Mouse (Mus musculus) heart, embryonic 11.5 days (tissue): ENCODE measurements around the gene Zfp683. TPM values are rescaled to one million over a fixed set of nuclear protein-coding genes. Genes with fewer than 3 reads are reported as not detected.

ENCODE experiments used
- ATAC-seq: fragments of 200-750 bp; cut with Nextera tagmentation; replicated peaks from 2 replicates; pipeline ENCODE4 v1.8.0; 2017; ENCODE audit warnings: moderate library complexity; ENCODE audit not compliant: insufficient number of reproducible peaks, low FRiP score, low TSS enrichment
- H3K27ac ChIP-seq: fragments of 300-500 bp; sonication (generic); 2 replicates; pipeline ENCODE4 v1.5.1; 2014; ENCODE audit warnings: mild to moderate bottlenecking, low read depth, low read length
- H3K27me3 ChIP-seq: fragments of 300-500 bp; sonication (generic); 2 replicates; pipeline ENCODE4 v1.6.1; 2014; ENCODE audit warnings: mild to moderate bottlenecking, low read length, mixed read lengths; ENCODE audit not compliant: control insufficient read depth, insufficient read depth
- H3K36me3 ChIP-seq: fragments of 300-500 bp; sonication (generic); 2 replicates; pipeline ENCODE4 v1.6.1; 2014; ENCODE audit warnings: mild to moderate bottlenecking, low read length, moderate library complexity, mixed read lengths; ENCODE audit not compliant: control insufficient read depth, insufficient read depth
- H3K4me1 ChIP-seq: fragments of 300-500 bp; sonication (generic); 2 replicates; pipeline ENCODE4 v1.6.1; 2014; ENCODE audit warnings: low read length; ENCODE audit not compliant: control insufficient read depth, insufficient read depth
- H3K4me2 ChIP-seq: fragments of 300-500 bp; sonication (generic); 2 replicates; pipeline ENCODE4 v1.6.1; 2014; ENCODE audit warnings: mild to moderate bottlenecking, moderate library complexity
- H3K4me3 ChIP-seq: fragments of 300-500 bp; sonication (generic); 2 replicates; pipeline ENCODE4 v1.5.1; 2014; ENCODE audit warnings: low read depth, low read length
- H3K9ac ChIP-seq: fragments of 300-500 bp; sonication (generic); 2 replicates; pipeline ENCODE4 v1.6.1; 2014; ENCODE audit warnings: mild to moderate bottlenecking, low read depth, low read length, moderate library complexity
- H3K9me3 ChIP-seq: fragments of 300-500 bp; sonication (generic); replicated peaks from 2 replicates; pipeline ENCODE4 v1.6.1; 2016; ENCODE audit warnings: low read length; ENCODE audit not compliant: control insufficient read depth
- WGBS: fragments of 180-500 bp; shearing (Covaris S2); extraction: QIAGEN DNeasy Blood & Tissue Kit; methylation state at CpG from one replicate; pipeline ENCODE4 v1.1.7; 2014; ENCODE audit not compliant: insufficient replicate concordance; 5-methylcytosine and 5-hydroxymethylcytosine counted together
- polyA plus RNA-seq: library from polyadenylated mRNA; unstranded; fragments of >200 nt; fragmentation: Nextera tagmentation; extraction: Ambion mirVana; gene quantifications from 2 replicates; pipeline ENCODE4 v1.2.1, GENCODE M21; 2014

Zfp683 gene
- polyA plus RNA-seq, 1 experiment from 2014 or later = not detected

- no peaks in the 10 kb centered on the region for H3K27me3 ChIP-seq
- WGBS = 18% methylated on average over 34 of the region's 34 CpGs
- H3K9ac ChIP-seq = peak within 1 kb of the TSS; percentile 50
- no peak within 1 kb of the TSS for H3K27ac ChIP-seq
- H3K9me3 ChIP-seq = no peaks in the 10 kb centered on the region
- peak within 1 kb of the TSS; percentile 68 for H3K4me3 ChIP-seq
- peaks cover 6% of the 10 kb centered on the region; the same call in 1 of the 2 replicates for H3K4me1 ChIP-seq
- peak within 1 kb of the TSS; percentile 74 for H3K4me2 ChIP-seq
- ATAC-seq = peak; percentile 83
- H3K36me3 ChIP-seq = no peaks in the 10 kb centered on the region
Observed at GRCm38 (mm10) chr4:134101979-134102741, 48.5 kb downstream of the Zfp683 start, which contains the start of gene Ubxn11. Gene Ubxn11 (plus strand): TSS chr4:134102570.

DNA sequence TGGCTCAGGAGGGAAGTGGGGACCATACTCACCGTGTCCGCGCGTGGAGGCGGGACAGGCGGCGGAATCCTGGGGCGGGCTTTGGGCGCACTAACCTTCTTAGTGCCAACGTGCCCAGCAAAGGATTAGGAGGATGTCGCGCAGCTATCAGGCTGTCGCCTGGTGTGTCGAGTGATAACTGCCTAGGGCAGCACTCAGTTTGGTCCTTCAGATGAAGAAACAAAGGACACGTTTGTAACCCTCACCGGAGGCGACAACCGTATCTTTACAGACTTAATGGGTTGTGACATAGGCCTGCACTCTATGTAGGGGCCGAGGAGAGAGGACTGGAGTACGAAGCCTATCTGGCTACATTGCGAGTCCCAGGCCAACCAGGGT is 49.1 kb downstream of the Zfp683 start:
- Histone ChIP-seq H3K9me3 (no peaks in the 10 kb centered on the region), H3K4me2 (peak overlapping the region; percentile 74), H3K36me3 (no peaks in the 10 kb centered on the region), H3K27me3 (no peaks in the 10 kb centered on the region), H3K9ac (peak overlapping the region; percentile 50), H3K4me3 (peak overlapping the region; percentile 68), H3K4me1 (peaks cover 6% of the 10 kb centered on the region; the same call in 1 of the 2 replicates), H3K27ac (no peak overlapping the region)
- ATAC-seq = no peak
- 3% methylated on average over 21 of the region's 21 CpGs for WGBS

DNA sequence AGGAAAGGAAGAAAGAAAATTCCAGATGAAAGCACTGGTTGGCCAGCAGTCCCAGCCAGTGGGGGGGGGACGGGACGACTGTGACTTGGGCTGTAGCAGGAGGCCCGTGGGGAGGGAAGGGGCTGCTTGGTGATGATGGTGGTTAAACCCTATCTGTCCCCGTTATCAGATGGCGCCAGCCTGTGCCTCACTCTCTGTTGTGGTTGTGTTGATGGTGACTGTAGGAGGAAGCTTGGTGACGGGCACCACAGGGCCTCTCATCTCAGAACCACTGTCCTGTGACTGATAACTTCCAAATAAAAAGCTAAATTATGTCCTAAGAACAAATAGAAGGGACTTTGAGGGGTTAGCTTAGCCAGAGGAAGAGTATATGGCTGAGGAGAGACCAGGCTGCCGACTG is 52.5 kb downstream of the Zfp683 start:
- no peaks in the 10 kb centered on the region for H3K9me3 ChIP-seq
- H3K27me3 ChIP-seq = 0 out of 2 replicates have a peak, but pooled peaks cover 2% of the 10 kb centered on the region
- no peaks in the 10 kb centered on the region for H3K36me3 ChIP-seq
- peaks cover 6% of the 10 kb centered on the region for H3K4me1 ChIP-seq
- no peak overlapping the region for H3K27ac ChIP-seq
- no peak for ATAC-seq
- no peak overlapping the region for H3K4me3 ChIP-seq
- no peak overlapping the region for H3K4me2 ChIP-seq
- WGBS = 54% methylated on average over 7 of the region's 7 CpGs
- no peak overlapping the region for H3K9ac ChIP-seq

DNA sequence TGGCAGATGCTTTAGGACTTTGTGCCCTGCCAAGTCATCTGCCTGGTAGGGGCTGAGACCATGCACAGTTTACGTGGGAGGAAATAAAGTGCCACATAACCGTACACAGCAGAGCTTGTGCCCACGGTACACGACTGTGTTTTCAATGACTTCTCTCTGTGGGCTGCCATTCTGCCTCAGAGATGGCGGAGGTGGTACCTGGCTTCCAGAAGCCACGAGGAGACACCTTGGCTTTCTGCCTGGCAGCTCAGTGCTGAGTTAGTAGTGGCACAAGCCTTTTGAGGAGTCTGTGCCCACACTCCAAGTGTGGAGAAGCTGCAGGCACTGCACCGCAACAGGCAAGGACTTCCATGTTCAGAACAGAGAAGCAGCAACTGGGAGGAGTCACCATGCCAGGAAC is 54.1 kb downstream of the Zfp683 start:
- Histone ChIP-seq H3K36me3 (no peaks in the 10 kb centered on the region), H3K4me1 (peaks cover 6% of the 10 kb centered on the region), H3K4me2 (no peak overlapping the region), H3K27ac (no peak overlapping the region), H3K9ac (no peak overlapping the region), H3K9me3 (no peaks in the 10 kb centered on the region), H3K27me3 (0 out of 2 replicates have a peak, but pooled peaks cover 2% of the 10 kb centered on the region), H3K4me3 (no peak overlapping the region)
- WGBS = 86% methylated on average over 7 of the region's 7 CpGs
- ATAC-seq = no peak

- no peak overlapping the region for H3K9ac ChIP-seq
- H3K4me2 ChIP-seq = no peak overlapping the region
- H3K36me3 ChIP-seq = no peaks in the 10 kb centered on the region
- no peaks in the 10 kb centered on the region for H3K9me3 ChIP-seq
- H3K27ac ChIP-seq = no peak overlapping the region
- peaks cover 6% of the 10 kb centered on the region for H3K4me1 ChIP-seq
- WGBS = 41% methylated on average over 5 of the region's 5 CpGs
- 0 out of 2 replicates have a peak, but pooled peaks cover 2% of the 10 kb centered on the region for H3K27me3 ChIP-seq
- no peak for ATAC-seq
- no peak overlapping the region for H3K4me3 ChIP-seq
Observed at GRCm38 (mm10) chr4:134108196-134108595, 54.6 kb downstream of the Zfp683 start.

Other genes with a start within 250 kb of the Zfp683 start
- gene Rps6ka1, start 166.0 kb upstream of the Zfp683 start, polyA plus RNA-seq = 20.9 and 23.1 TPM in 2 replicates
- 2,081 and 2,101 TPM in 2 replicates for gene Hmgn2, start 85.2 kb upstream of the Zfp683 start, polyA plus RNA-seq
- 35.3 and 35.6 TPM in 2 replicates for gene Dhdds, start 52.9 kb upstream of the Zfp683 start, polyA plus RNA-seq
- gene Lin28a, start 35.0 kb upstream of the Zfp683 start, polyA plus RNA-seq = 0.21 and 0.30 TPM in 2 replicates
- 0.52 and 1.1 TPM in 2 replicates for gene Crybg2, start 7.0 kb downstream of the Zfp683 start, polyA plus RNA-seq
- 3.9 and 6.2 TPM in 2 replicates for gene Cd52, start 41.2 kb downstream of the Zfp683 start, polyA plus RNA-seq
- gene Ubxn11, start 48.7 kb downstream of the Zfp683 start, polyA plus RNA-seq = 2.0 and 3.2 TPM in 2 replicates
- gene Sh3bgrl3, start 75.0 kb downstream of the Zfp683 start, polyA plus RNA-seq = 179 and 220 TPM in 2 replicates
- gene Cep85, start 133.3 kb downstream of the Zfp683 start, polyA plus RNA-seq = 23.1 and 27.9 TPM in 2 replicates
- not detected in 2 replicates for gene Gm7534, start 149.2 kb downstream of the Zfp683 start, polyA plus RNA-seq
- gene Catsper4, start 173.5 kb downstream of the Zfp683 start, polyA plus RNA-seq = not detected in 2 replicates
- 0.63 and 0.97 TPM in 2 replicates for gene Cnksr1, start 184.6 kb downstream of the Zfp683 start, polyA plus RNA-seq
- 0.23 TPM in 1 of 2 replicates, not detected in the other for gene E130218I03Rik, start 189.8 kb downstream of the Zfp683 start, polyA plus RNA-seq
- 11.5 and 12.4 TPM in 2 replicates for gene Zfp593, start 191.8 kb downstream of the Zfp683 start, polyA plus RNA-seq
- gene Gm30191, start 193.1 kb downstream of the Zfp683 start, polyA plus RNA-seq = not detected in 2 replicates
- gene Grrp1, start 200.3 kb downstream of the Zfp683 start, polyA plus RNA-seq = 3.7 and 4.4 TPM in 2 replicates
- gene Pdik1l, start 234.1 kb downstream of the Zfp683 start, polyA plus RNA-seq = 13.7 and 16.3 TPM in 2 replicates